Mouse (Mus musculus): ENCODE results near the gene Gm10563.

Gm10563 gene

GRCm38 (mm10) chr4:155653086-155653450 is 7.9 kb upstream of the Gm10563 start, which contains the start of gene Mmp23:
Gene Mmp23, minus strand, starts transcription at chr4:155653384.
- in situ Hi-C loops (cut with MboI, MseI), result no loop called here

- in situ Hi-C loops (cut with MboI, MseI), result no loop called here
Observed at GRCm38 (mm10) chr4:155652283-155653085, 7.3 kb upstream of the Gm10563 start.

GRCm38 (mm10) chr4:155651553-155652269 is 6.5 kb upstream of the Gm10563 start:
- in situ Hi-C loops (cut with MboI, MseI), result no loop called here

- in situ Hi-C loops (cut with MboI, MseI), result loop anchor here (10.0 kb wide), 1 partner anchor 45 kb away; the partner anchor contains the start of gene Fndc10
Observed at GRCm38 (mm10) chr4:155649355-155649754, 4.1 kb upstream of the Gm10563 start.

DNA sequence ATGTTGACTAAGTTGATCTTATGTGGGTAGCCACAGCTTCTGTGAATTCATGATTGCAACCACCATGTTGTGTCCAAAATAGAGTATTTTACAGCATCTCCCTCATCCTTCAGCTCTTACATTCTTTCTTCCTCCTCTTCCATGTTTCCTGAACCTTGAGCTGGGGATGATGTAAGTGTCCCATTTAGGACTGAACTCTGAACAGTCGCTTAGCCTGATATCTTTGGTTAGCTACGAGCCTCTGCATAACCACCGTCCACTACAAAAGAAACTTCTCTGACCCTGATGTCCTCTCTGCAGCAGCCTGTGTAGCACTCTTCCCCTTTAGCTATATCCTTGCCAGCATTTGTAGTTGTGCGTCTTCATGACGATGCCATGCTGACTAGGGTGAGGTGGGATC is 513 bp upstream of the Gm10563 start:
- in situ Hi-C loops (cut with MboI, MseI), result loop anchor here (10.0 kb wide), 1 partner anchor 49 kb away; the partner anchor contains the start of gene Fndc10

- in situ Hi-C loops (cut with MboI, MseI), result loop anchor here (10.0 kb wide), 1 partner anchor 51 kb away; the partner anchor contains the start of gene Fndc10
Observed at GRCm38 (mm10) chr4:155643531-155643930, 1.7 kb downstream of the Gm10563 start.

- in situ Hi-C loops (cut with MboI, MseI), result no loop called here
Observed at GRCm38 (mm10) chr4:155635766-155636499, 9.3 kb downstream of the Gm10563 start.

DNA sequence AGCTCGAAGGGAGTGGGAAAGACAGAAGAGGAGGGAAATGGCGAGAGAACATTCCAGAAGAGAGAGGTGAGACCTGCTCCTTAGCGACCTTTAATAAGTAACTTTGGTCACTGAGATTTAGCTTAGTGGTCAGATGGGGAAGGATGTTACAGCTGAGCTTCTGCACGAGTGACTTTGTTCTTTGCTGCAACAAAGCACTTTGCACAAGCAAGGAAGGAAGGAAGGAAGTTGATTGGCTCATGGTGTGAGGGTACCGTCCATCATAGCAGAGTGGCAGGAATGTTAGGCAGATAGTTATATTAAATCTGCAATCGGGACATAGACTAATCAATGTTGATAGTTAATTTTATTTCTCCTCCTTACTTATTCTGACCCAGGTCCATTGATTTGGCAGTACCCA is 14.9 kb downstream of the Gm10563 start:
- in situ Hi-C loops (cut with MboI, MseI), result no loop called here

- in situ Hi-C loops (cut with MboI, MseI), result no loop called here
Observed at GRCm38 (mm10) chr4:155624338-155625291, 20.6 kb downstream of the Gm10563 start, which contains the start of gene Cdk11b. Gene Cdk11b, plus strand, starts transcription at chr4:155624854.

GRCm38 (mm10) chr4:155618321-155618720 is 26.9 kb downstream of the Gm10563 start:
- in situ Hi-C loops (cut with MboI, MseI), result no loop called here

- in situ Hi-C loops (cut with MboI, MseI), result no loop called here
Observed at GRCm38 (mm10) chr4:155613264-155613663, 31.9 kb downstream of the Gm10563 start.

DNA sequence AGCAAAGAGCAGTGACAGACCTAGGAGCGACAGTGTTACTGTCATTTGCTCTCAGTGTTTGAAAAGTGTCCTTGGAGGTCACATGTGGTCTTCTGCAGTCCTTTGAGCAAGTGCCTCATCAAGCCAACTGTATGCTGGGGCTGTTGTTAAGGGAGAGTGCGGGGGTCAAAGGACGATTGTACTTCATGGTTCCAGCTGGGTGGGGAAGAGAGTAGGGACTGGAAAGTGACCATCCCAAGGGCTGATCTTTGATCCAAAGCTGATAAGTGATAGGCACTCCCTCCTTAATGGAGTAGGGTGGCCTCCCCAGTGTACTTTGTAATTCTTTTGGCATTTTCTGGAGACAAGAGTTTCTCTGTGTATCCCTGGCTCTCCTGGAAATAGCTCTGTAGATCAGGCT is 33.3 kb downstream of the Gm10563 start:
- in situ Hi-C loops (cut with MboI, MseI), result no loop called here

DNA sequence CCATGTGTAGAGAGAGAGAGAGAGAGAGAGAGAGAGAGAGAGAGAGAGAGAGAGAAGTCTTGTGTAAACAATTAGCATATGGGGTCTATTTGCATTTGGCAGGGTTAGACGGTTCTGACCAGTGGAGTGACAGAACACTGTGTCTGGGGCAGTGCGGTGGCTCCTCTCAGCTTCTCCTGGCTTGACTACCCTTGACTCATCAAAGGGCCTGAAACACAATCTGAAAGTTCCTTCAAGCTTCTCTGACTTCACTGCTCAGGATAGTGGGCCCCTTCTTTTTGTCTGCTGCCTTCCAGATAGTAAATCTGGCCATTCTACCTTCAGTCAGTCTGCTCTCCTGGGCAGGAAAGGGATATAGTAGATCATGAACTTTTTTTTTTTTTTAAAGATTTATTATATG is 38.4 kb downstream of the Gm10563 start:
- in situ Hi-C loops (cut with MboI, MseI), result loop anchor here (10.0 kb wide), 1 partner anchor 1452 kb away; no protein-coding TSS in a partner anchor

DNA sequence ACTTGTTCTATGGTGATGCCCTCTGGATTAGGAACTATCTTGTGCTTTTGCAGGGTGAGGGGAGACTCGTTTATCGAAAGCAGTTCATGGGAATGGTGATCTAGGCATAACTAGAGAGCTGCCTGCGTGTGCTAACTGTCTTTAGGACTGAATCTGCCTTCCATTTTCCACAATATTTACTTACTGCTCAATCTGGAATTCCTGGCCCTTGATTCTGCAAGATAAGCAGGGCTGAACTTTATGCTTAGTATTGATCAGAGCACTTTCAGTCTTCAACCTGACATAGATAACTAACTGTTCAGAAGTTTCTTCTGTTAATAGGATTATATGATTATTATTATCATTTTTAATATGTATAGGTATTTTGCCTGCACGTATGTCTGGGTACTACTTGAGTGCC is 40.1 kb downstream of the Gm10563 start:
- in situ Hi-C loops (cut with MboI, MseI), result loop anchor here (10.0 kb wide), 1 partner anchor 1450 kb away; no protein-coding TSS in a partner anchor

DNA sequence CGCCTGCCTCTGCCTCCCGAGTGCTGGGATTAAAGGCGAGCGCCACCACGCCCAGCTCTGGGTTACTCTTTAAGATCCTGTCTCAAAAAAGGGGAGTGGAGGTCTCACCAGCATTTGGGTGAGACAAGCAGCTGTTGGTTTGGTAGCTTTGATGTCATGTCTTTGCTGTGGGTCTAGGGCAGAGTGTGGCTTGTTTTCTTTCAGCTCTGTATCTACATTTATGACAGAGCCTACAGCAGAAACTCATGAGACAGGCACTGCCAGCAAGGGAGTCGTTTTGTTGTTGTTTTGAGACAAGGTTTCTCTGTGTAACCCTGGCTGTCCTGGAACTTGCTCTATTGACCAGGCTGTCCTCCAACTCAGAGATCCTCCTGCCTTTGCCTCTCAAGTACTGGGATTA is 41.4 kb downstream of the Gm10563 start:
- in situ Hi-C loops (cut with MboI, MseI), result loop anchor here (10.0 kb wide), 1 partner anchor 1449 kb away; no protein-coding TSS in a partner anchor

GRCm38 (mm10) chr4:155602753-155603152 is 42.5 kb downstream of the Gm10563 start:
- in situ Hi-C loops (cut with MboI, MseI), result loop anchor here (10.0 kb wide), 1 partner anchor 1448 kb away; no protein-coding TSS in a partner anchor

GRCm38 (mm10) chr4:155601997-155602456 is 43.2 kb downstream of the Gm10563 start:
- in situ Hi-C loops (cut with MboI, MseI), result loop anchor here (10.0 kb wide), 1 partner anchor 1447 kb away; no protein-coding TSS in a partner anchor

DNA sequence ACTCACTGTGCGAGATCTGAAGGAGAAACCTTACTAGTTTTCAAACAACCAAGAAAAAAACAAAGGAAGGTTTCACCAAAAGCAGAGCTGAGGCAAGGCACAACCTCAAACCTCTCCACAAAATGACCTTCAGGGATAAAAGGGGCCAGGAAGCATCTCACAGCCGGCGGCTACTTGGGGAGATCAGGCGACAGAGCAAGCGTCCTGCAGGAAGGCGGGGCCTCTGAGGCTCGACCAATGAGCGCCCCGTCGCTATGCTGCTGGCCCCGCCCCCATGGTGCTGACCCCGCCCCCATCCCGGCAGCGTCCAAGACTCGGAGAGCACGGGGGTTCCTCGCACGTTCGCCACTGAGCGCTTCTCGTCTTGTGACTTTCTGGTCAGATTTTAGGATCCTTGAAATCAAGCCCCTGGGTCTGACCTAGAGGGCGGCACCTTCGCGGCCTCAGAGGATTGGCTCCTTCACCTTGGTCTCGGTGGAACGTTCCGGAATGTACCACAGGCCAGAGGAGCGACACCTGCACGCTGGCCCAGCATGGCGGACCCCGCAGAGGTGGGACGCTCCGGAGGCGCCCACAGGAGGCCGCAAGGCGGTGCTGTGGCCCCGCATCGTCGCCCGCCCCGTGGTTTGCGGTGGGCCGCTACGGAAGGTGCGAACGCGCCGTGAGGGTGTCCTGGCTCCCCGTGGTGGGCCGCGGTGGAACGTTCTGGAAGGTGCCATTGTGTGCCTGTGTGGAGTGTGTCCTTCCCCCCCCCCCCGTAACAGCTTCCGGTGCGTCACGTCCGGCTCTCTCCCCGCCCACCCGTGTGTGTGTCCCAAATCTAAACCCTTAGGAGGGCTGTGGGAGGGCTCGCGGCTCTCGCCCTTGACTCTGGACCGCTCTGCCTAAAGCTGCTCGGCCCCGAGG is 43.9 kb downstream of the Gm10563 start, which contains the start of gene Slc35e2:
Slc35e2 (plus strand) TSS at position 326 of the 906 bp plus-strand sequence.
- in situ Hi-C loops (cut with MboI, MseI), result loop anchor here (10.0 kb wide), 1 partner anchor 1447 kb away; no protein-coding TSS in a partner anchor

All from T-helper 1 cell (primary cell).